18 mouse cellular contexts compared by ENCODE assay signal in the genomic region with DNA sequence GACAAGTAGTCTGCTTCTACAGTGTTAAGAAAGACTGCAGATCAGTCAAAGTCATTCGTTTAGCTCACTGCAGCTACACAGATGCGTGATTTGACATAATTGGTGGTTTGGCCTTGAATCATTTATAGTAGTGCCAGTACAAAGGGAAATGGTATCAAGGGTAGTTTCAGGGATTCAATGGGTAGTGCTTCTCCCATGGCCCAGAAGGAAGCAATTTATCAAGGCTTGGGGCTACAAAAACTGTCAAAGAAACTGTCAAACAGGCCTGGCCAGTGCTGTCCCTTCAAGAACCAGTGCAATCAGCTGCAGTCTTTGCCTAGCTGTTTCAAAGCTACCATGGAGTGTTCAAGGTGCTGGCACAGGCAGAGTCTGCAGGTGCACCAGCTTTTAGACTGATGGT.
"Had no signal": no experiment of that assay in that cellular context is flagged by ENCODE, and none has a peak within 500 bp of the region (broad histone marks: within the 10 kb centered on the region; RNA-seq: fewer than 3 reads in every experiment).

No protein-coding gene starts in this region.

- DNase-seq: kidney, adult 9 months; kidney, postnatal 36 days; liver; liver, embryonic 13.5 days; liver, postnatal 0 days; lung, postnatal 14 days; right cerebral cortex, adult 18-20 months; right cerebral cortex, postnatal 25 days; thymus, adult 18-20 months; thymus, postnatal 14 days had no signal

- H3K4me1 ChIP-seq: limb, embryonic 12.5 days; liver, embryonic 13.5 days; lung, embryonic 15.5 days; megakaryocyte, embryonic 14.5 days; neural tube, embryonic 15.5 days had no signal

- H3K36me3 ChIP-seq: limb, embryonic 12.5 days; liver, embryonic 13.5 days; lung, embryonic 15.5 days; neural tube, embryonic 15.5 days had no signal

- H3K4me2 ChIP-seq: limb, embryonic 12.5 days; liver, embryonic 13.5 days; lung, embryonic 15.5 days; neural tube, embryonic 15.5 days had no signal

- H3K27me3 ChIP-seq: limb, embryonic 12.5 days; liver, embryonic 13.5 days; lung, embryonic 15.5 days; megakaryocyte, embryonic 14.5 days; neural tube, embryonic 15.5 days had no signal

- ATAC-seq: liver, postnatal 0 days had no signal

- H3K27ac ChIP-seq: kidney, postnatal 0 days; layer of hippocampus, adult 2 months; limb, embryonic 12.5 days; liver, embryonic 13.5 days; lung, embryonic 15.5 days; macrophage; neural tube, embryonic 15.5 days had no signal

- H3K9ac ChIP-seq: limb, embryonic 12.5 days; liver, embryonic 13.5 days; liver, postnatal 0 days; lung, embryonic 15.5 days; neural tube, embryonic 15.5 days had no signal

- H3K9me3 ChIP-seq: limb, embryonic 12.5 days; liver, embryonic 13.5 days; lung, embryonic 15.5 days; megakaryocyte, embryonic 14.5 days; neural tube, embryonic 15.5 days had no signal

- H3K4me3 ChIP-seq: layer of hippocampus, adult 2 months; limb, embryonic 12.5 days; liver, embryonic 13.5 days; lung, embryonic 15.5 days; megakaryocyte, embryonic 14.5 days; myocyte; neural tube, embryonic 15.5 days had no signal
